Mouse (Mus musculus) retina, embryonic 14.5 days (tissue): ENCODE measurements around the gene Vps13c.

Source experiments
- DNase-seq: peaks from one replicate; pipeline ENCODE4 v3.0.0-alpha.2; 2015; ENCODE audit warnings: low spot score

Gene Vps13c

GRCm38 (mm10) chr9:67839981-67840859, at the start of gene Vps13c:
Gene Vps13c (plus strand): TSS chr9:67840396.
- DNase-seq: peak; percentile 85

GRCm38 (mm10) chr9:67792405-67792804, 47.8 kb upstream of the Vps13c start:
- DNase-seq: no peak

GRCm38 (mm10) chr9:67793501-67793900, 46.7 kb upstream of the Vps13c start:
- no peak for DNase-seq

- DNase-seq: no peak
Measured at GRCm38 (mm10) chr9:67794216-67794615, 46.0 kb upstream of the Vps13c start.

- DNase-seq: no peak
Measured at GRCm38 (mm10) chr9:67794668-67795067, 45.5 kb upstream of the Vps13c start.

GRCm38 (mm10) chr9:67795205-67795675, 45.0 kb upstream of the Vps13c start:
- DNase-seq: peak; percentile 42

GRCm38 (mm10) chr9:67799078-67799819, 40.9 kb upstream of the Vps13c start:
- DNase-seq: no peak

- DNase-seq: peak; percentile 78
Measured at GRCm38 (mm10) chr9:67802241-67802640, 38.0 kb upstream of the Vps13c start.

- no peak for DNase-seq
Measured at GRCm38 (mm10) chr9:67807000-67807399, 33.2 kb upstream of the Vps13c start.

- no peak for DNase-seq
Measured at GRCm38 (mm10) chr9:67810527-67810926, 29.7 kb upstream of the Vps13c start.

- DNase-seq: no peak
Measured at GRCm38 (mm10) chr9:67811116-67811515, 29.1 kb upstream of the Vps13c start.

GRCm38 (mm10) chr9:67813171-67813570, 27.0 kb upstream of the Vps13c start:
- no peak for DNase-seq

- no peak for DNase-seq
Measured at GRCm38 (mm10) chr9:67813665-67814337, 26.4 kb upstream of the Vps13c start.

GRCm38 (mm10) chr9:67816172-67816928, 23.8 kb upstream of the Vps13c start:
- DNase-seq: no peak

GRCm38 (mm10) chr9:67817898-67818667, 22.1 kb upstream of the Vps13c start:
- DNase-seq: no peak

- DNase-seq: no peak
Measured at GRCm38 (mm10) chr9:67818668-67818950, 21.6 kb upstream of the Vps13c start.

- no peak for DNase-seq
Measured at GRCm38 (mm10) chr9:67823131-67823530, 17.1 kb upstream of the Vps13c start.

GRCm38 (mm10) chr9:67825527-67825926, 14.7 kb upstream of the Vps13c start:
- no peak for DNase-seq

- DNase-seq: peak; percentile 78
Measured at GRCm38 (mm10) chr9:67828182-67828581, 12.0 kb upstream of the Vps13c start.

- peak; percentile 64 for DNase-seq
Measured at GRCm38 (mm10) chr9:67830411-67831358, 9.5 kb upstream of the Vps13c start.
